Mouse (Mus musculus) stomach, embryonic 14.5 days (tissue): ENCODE measurements around the gene Mapk10. TPM values are rescaled to one million over a fixed set of nuclear protein-coding genes. Genes with fewer than 3 reads are reported as not detected.

Experiments used
- ATAC-seq: fragments of 200-750 bp; cut with Nextera tagmentation; 2 replicates; pipeline ENCODE4 v1.8.0; 2017; ENCODE audit warnings: low read depth, moderate TSS enrichment; ENCODE audit not compliant: insufficient number of reproducible peaks, insufficient read depth, low FRiP score
- H3K27ac ChIP-seq: fragments of 300-500 bp; sonication (generic); 2 replicates; pipeline ENCODE4 v1.5.1; 2014; ENCODE audit warnings: mild to moderate bottlenecking, low read length, moderate library complexity, mixed read lengths
- H3K27me3 ChIP-seq: fragments of 300-500 bp; sonication (generic); 2 replicates; pipeline ENCODE4 v1.6.1; 2014; ENCODE audit warnings: low read length, control low read depth, mixed read lengths; ENCODE audit not compliant: control insufficient read depth, insufficient read depth
- H3K36me3 ChIP-seq: fragments of 300-500 bp; sonication (generic); 2 replicates; pipeline ENCODE4 v1.6.1; 2014; ENCODE audit warnings: mild to moderate bottlenecking, control low read depth, low read length, moderate library complexity, mixed read lengths; ENCODE audit not compliant: control insufficient read depth, insufficient read depth
- H3K4me1 ChIP-seq: fragments of 300-500 bp; sonication (generic); 2 replicates; pipeline ENCODE4 v1.6.1; 2014; ENCODE audit warnings: low read length, control low read depth, mixed read lengths; ENCODE audit not compliant: control insufficient read depth, insufficient read depth
- H3K4me2 ChIP-seq: fragments of 300-500 bp; sonication (generic); replicated peaks from 2 replicates; pipeline ENCODE4 v1.6.1; 2014; ENCODE audit warnings: low read depth, low read length, control low read depth
- H3K4me3 ChIP-seq: fragments of 300-500 bp; sonication (generic); 2 replicates; pipeline ENCODE4 v1.5.1; 2014; ENCODE audit warnings: low read depth, low read length, control low read depth
- H3K9ac ChIP-seq: fragments of 300-500 bp; sonication (generic); replicated peaks from 2 replicates; pipeline ENCODE4 v1.6.1; 2014; ENCODE audit warnings: low read depth, mild to moderate bottlenecking, control low read depth, low read length, moderate library complexity, mixed read lengths
- H3K9me3 ChIP-seq: fragments of 300-500 bp; sonication (generic); 2 replicates; pipeline ENCODE4 v1.6.1; 2016; ENCODE audit warnings: low read depth, low read length, control low read depth; ENCODE audit not compliant: control insufficient read depth
- WGBS: fragments of 180-500 bp; shearing (Covaris S2); extraction: QIAGEN DNeasy Blood & Tissue Kit; methylation state at CpG from one replicate; pipeline ENCODE4 v1.1.7; 2014; 5-methylcytosine and 5-hydroxymethylcytosine counted together
- polyA plus RNA-seq: library from polyadenylated mRNA; unstranded; fragments of >200 nt; fragmentation: Nextera tagmentation; extraction: Ambion mirVana; gene quantifications from 2 replicates; pipeline ENCODE4 v1.2.1, GENCODE M21; 2014

Mapk10 gene
- polyA plus RNA-seq, 1 experiment from 2014 or later = 12.7 TPM

- no peaks in the 10 kb centered on the region for H3K27me3 ChIP-seq
- no peaks in the 10 kb centered on the region for H3K9me3 ChIP-seq
- H3K4me1 ChIP-seq = peaks cover 4% of the 10 kb centered on the region; the same call in 1 of the 2 replicates
- H3K4me3 ChIP-seq = no peak overlapping the region
- H3K27ac ChIP-seq = no peak overlapping the region
- H3K4me2 ChIP-seq = no peak overlapping the region
- no peaks in the 10 kb centered on the region for H3K36me3 ChIP-seq
- no peak overlapping the region for H3K9ac ChIP-seq
- 32% methylated on average over 5 of the region's 5 CpGs for WGBS
- no peak for ATAC-seq
Observed at GRCm38 (mm10) chr5:103177010-103177409, 34.1 kb downstream of the Mapk10 start.

- Histone ChIP-seq H3K36me3 (no peaks in the 10 kb centered on the region), H3K27ac (no peak overlapping the region), H3K4me3 (no peak overlapping the region), H3K9ac (no peak overlapping the region), H3K4me1 (peaks cover 4% of the 10 kb centered on the region; the same call in 1 of the 2 replicates), H3K27me3 (no peaks in the 10 kb centered on the region), H3K4me2 (no peak overlapping the region), H3K9me3 (no peaks in the 10 kb centered on the region)
- 80% methylated on average over 7 of the region's 7 CpGs for WGBS
- ATAC-seq = no peak
Observed at GRCm38 (mm10) chr5:103175989-103176388, 35.1 kb downstream of the Mapk10 start.

GRCm38 (mm10) chr5:103174607-103175006 is 36.5 kb downstream of the Mapk10 start:
- Histone ChIP-seq H3K36me3 (no peaks in the 10 kb centered on the region), H3K27ac (no peak overlapping the region), H3K4me3 (no peak overlapping the region), H3K27me3 (no peaks in the 10 kb centered on the region), H3K9ac (no peak overlapping the region), H3K9me3 (0 out of 2 replicates have a peak, but pooled peaks cover 4% of the 10 kb centered on the region), H3K4me1 (peaks cover 4% of the 10 kb centered on the region; the same call in 1 of the 2 replicates), H3K4me2 (no peak overlapping the region)
- ATAC-seq = no peak
- WGBS = 73% methylated on average over 7 of the region's 7 CpGs

GRCm38 (mm10) chr5:103171207-103171606 is 39.9 kb downstream of the Mapk10 start:
- Histone ChIP-seq H3K9ac (no peak overlapping the region), H3K4me1 (no peaks in the 10 kb centered on the region), H3K36me3 (no peaks in the 10 kb centered on the region), H3K4me2 (no peak overlapping the region), H3K4me3 (no peak overlapping the region), H3K27ac (no peak overlapping the region), H3K27me3 (no peaks in the 10 kb centered on the region), H3K9me3 (0 out of 2 replicates have a peak, but pooled peaks cover 6% of the 10 kb centered on the region)
- WGBS = 88% methylated on average over 3 of the region's 3 CpGs
- no peak for ATAC-seq

GRCm38 (mm10) chr5:103167371-103167770 is 43.8 kb downstream of the Mapk10 start:
- no peaks in the 10 kb centered on the region for H3K27me3 ChIP-seq
- H3K36me3 ChIP-seq = no peaks in the 10 kb centered on the region
- no peak for ATAC-seq

GRCm38 (mm10) chr5:103166755-103167154 is 44.4 kb downstream of the Mapk10 start:
- WGBS = 75% methylated on average over 2 of the region's 2 CpGs
- Histone ChIP-seq H3K27ac (no peak overlapping the region), H3K27me3 (no peaks in the 10 kb centered on the region)

More at GRCm38 (mm10) chr5:103167371-103167770, 43.8 kb downstream of the Mapk10 start:
- 0 out of 2 replicates have a peak, but pooled peaks cover 6% of the 10 kb centered on the region for H3K9me3 ChIP-seq
- no peak overlapping the region for H3K9ac ChIP-seq
- H3K4me2 ChIP-seq = no peak overlapping the region
- H3K27ac ChIP-seq = no peak overlapping the region
- WGBS = 61% methylated on average over 5 of the region's 5 CpGs
- H3K4me1 ChIP-seq = no peaks in the 10 kb centered on the region
- no peak overlapping the region for H3K4me3 ChIP-seq

GRCm38 (mm10) chr5:103164022-103164421 is 47.1 kb downstream of the Mapk10 start:
- WGBS = 87% methylated on average over 3 of the region's 3 CpGs
- no peak overlapping the region for H3K27ac ChIP-seq
- no peaks in the 10 kb centered on the region for H3K36me3 ChIP-seq
- no peak overlapping the region for H3K4me2 ChIP-seq
- H3K4me1 ChIP-seq = no peaks in the 10 kb centered on the region
- no peak overlapping the region for H3K4me3 ChIP-seq
- H3K9ac ChIP-seq = no peak overlapping the region
- ATAC-seq = no peak
- H3K9me3 ChIP-seq = no peaks in the 10 kb centered on the region
- H3K27me3 ChIP-seq = no peaks in the 10 kb centered on the region

More at GRCm38 (mm10) chr5:103166755-103167154, 44.4 kb downstream of the Mapk10 start:
- H3K9me3 ChIP-seq = 0 out of 2 replicates have a peak, but pooled peaks cover 6% of the 10 kb centered on the region
- no peak overlapping the region for H3K4me2 ChIP-seq
- no peaks in the 10 kb centered on the region for H3K36me3 ChIP-seq
- no peaks in the 10 kb centered on the region for H3K4me1 ChIP-seq
- H3K4me3 ChIP-seq = no peak overlapping the region
- no peak overlapping the region for H3K9ac ChIP-seq
- no peak for ATAC-seq

GRCm38 (mm10) chr5:103161574-103161973 is 49.6 kb downstream of the Mapk10 start:
- no peak overlapping the region for H3K9ac ChIP-seq
- no peaks in the 10 kb centered on the region for H3K27me3 ChIP-seq
- no peak for ATAC-seq
- H3K27ac ChIP-seq = no peak overlapping the region
- no peaks in the 10 kb centered on the region for H3K4me1 ChIP-seq
- H3K4me2 ChIP-seq = no peak overlapping the region
- no peaks in the 10 kb centered on the region for H3K36me3 ChIP-seq
- 54% methylated on average over 3 of the region's 3 CpGs for WGBS
- no peak overlapping the region for H3K4me3 ChIP-seq
- H3K9me3 ChIP-seq = no peaks in the 10 kb centered on the region

GRCm38 (mm10) chr5:103161196-103161540 is 50.0 kb downstream of the Mapk10 start:
- 40% methylated on average over 1 of the region's 1 CpGs for WGBS
- no peak overlapping the region for H3K9ac ChIP-seq
- no peak overlapping the region for H3K27ac ChIP-seq
- no peak overlapping the region for H3K4me2 ChIP-seq
- no peaks in the 10 kb centered on the region for H3K27me3 ChIP-seq
- no peaks in the 10 kb centered on the region for H3K36me3 ChIP-seq
- H3K9me3 ChIP-seq = no peaks in the 10 kb centered on the region
- H3K4me3 ChIP-seq = no peak overlapping the region
- no peak for ATAC-seq
- H3K4me1 ChIP-seq = no peaks in the 10 kb centered on the region
